ENCODE assay signal across 8 mouse cellular contexts in genomic region chr6:99026040-99026439, GRCm38 (mm10).
DNase-seq lines count a peak whose midpoint lies in the region; ATAC-seq lines count a peak whose summit lies in the region.
"Had no signal": no experiment of that assay in that cellular context is flagged by ENCODE, and none has a peak within 500 bp of the region (broad histone marks: within the 10 kb centered on the region; RNA-seq: fewer than 3 reads in every experiment).

No protein-coding gene starts in this region.

- peaks cover 23% of the 10 kb centered on the region for H3K4me1 ChIP-seq in forebrain, embryonic 15.5 days
- peaks cover 77% of the 10 kb centered on the region for H3K4me1 ChIP-seq in midbrain, embryonic 10.5 days

- no peaks in the 10 kb centered on the region for H3K9me3 ChIP-seq in forebrain, embryonic 15.5 days
- H3K9me3 ChIP-seq in midbrain, embryonic 10.5 days (replicated peaks) = no peaks in the 10 kb centered on the region

- DNase-seq in 3T3-L1 (ENCODE audit: low read depth, low spot score) (peak; percentile 20), 416B (ENCODE audit: low read depth) (peak; percentile 23)
- DNase-seq in midbrain, embryonic 10.5 days (ENCODE audit: low spot score) = no peak
- DNase-seq in cerebellum, postnatal 10 days = no peak
- DNase-seq in urinary bladder, postnatal 36 days (ENCODE audit: low spot score in 2 of 2) = no peak
- DNase-seq in embryo, embryonic 10.5 days (ENCODE audit: low spot score) = no peak
- DNase-seq: lung, postnatal 4 days had no signal

- 0 out of 2 replicates have a peak overlapping the region, but pooled peaks have one; percentile 2 for H3K9ac ChIP-seq in forebrain, embryonic 15.5 days (replicated peaks)

- peak overlapping the region; percentile 28 for H3K4me2 ChIP-seq in forebrain, embryonic 15.5 days (replicated peaks)

- H3K27me3 ChIP-seq in forebrain, embryonic 15.5 days = 0 out of 2 replicates have a peak, but pooled peaks cover 3% of the 10 kb centered on the region
- H3K27me3 ChIP-seq in midbrain, embryonic 10.5 days (ENCODE audit: low read depth, poor library complexity, severe bottlenecking) = peaks cover 6% of the 10 kb centered on the region; the same call in 1 of the 2 replicates

- no peak for ATAC-seq in forebrain, embryonic 15.5 days (replicated peaks)

- peak overlapping the region; percentile 25 for H3K4me3 ChIP-seq in forebrain, embryonic 15.5 days
- H3K4me3 ChIP-seq in midbrain, embryonic 10.5 days = peak overlapping the region; percentile 16; the same call in 1 of the 2 replicates

- 40% methylated on average over 3 of the region's 3 CpGs for WGBS in forebrain, embryonic 15.5 days
- WGBS in midbrain, embryonic 10.5 days = 77% methylated on average over 3 of the region's 3 CpGs

- no peaks in the 10 kb centered on the region for H3K36me3 ChIP-seq in forebrain, embryonic 15.5 days
- H3K36me3 ChIP-seq in midbrain, embryonic 10.5 days = no peaks in the 10 kb centered on the region

- H3K27ac ChIP-seq in forebrain, embryonic 15.5 days (replicated peaks) = peak overlapping the region; percentile 38; the same call in 1 of the 2 replicates
- H3K27ac ChIP-seq in midbrain, embryonic 10.5 days (replicated peaks) = no peak overlapping the region

Comparison
In these comparisons a context has a peak if more than half of its experiments do, and no peak if none do; other contexts are left out.
1. DNase-seq: peak in 3T3-L1 (single experiment) and 416B (single experiment); none in midbrain, embryonic 10.5 days (single experiment), cerebellum, postnatal 10 days (0 of 2), urinary bladder, postnatal 36 days (0 of 2) and embryo, embryonic 10.5 days (single experiment).